Mouse (Mus musculus) testis, adult 2 months (tissue): ENCODE data around the gene Irgm2.

Experiments
- CTCF ChIP-seq: fragments of 200-500 bp; IDR thresholded peaks from 2 replicates; pipeline ENCODE4 v1.5.1; 2012; ENCODE audit warnings: low read depth, mild to moderate bottlenecking, inconsistent platforms, low read length, moderate library complexity; ENCODE audit not compliant: control insufficient read depth, insufficient read depth, insufficient replicate concordance
- POLR2A ChIP-seq: fragments of 200-500 bp; IDR thresholded peaks from 2 replicates; pipeline ENCODE4 v1.6.1; 2012; ENCODE audit warnings: low read depth, mild to moderate bottlenecking, inconsistent platforms, low read length, moderate library complexity; ENCODE audit not compliant: control insufficient read depth

GRCm38 (mm10) chr11:58171459-58172091, 27.8 kb upstream of the Irgm2 start, which contains the start of gene Mrpl22:
- TF ChIP-seq POLR2A (peak; percentile 85), CTCF (no peak)
